Mouse (Mus musculus) bone marrow, adult 2 months (tissue): ENCODE measurements around the gene Selenok.

Experiments
- CTCF ChIP-seq: fragments of 200-500 bp; IDR thresholded peaks from 2 replicates; pipeline ENCODE4 v1.5.1; 2011; ENCODE audit warnings: low read length, control low read depth; ENCODE audit not compliant: control insufficient read depth, insufficient read depth
- POLR2A ChIP-seq: fragments of 200-500 bp; IDR thresholded peaks from 2 replicates; pipeline ENCODE4 v1.6.1; 2011; ENCODE audit warnings: low read depth, mild to moderate bottlenecking, control low read depth, low read length, borderline replicate concordance; ENCODE audit not compliant: control insufficient read depth

- TF ChIP-seq POLR2A (no peak), CTCF (no peak)
Observed at GRCm38 (mm10) chr14:29998747-29999474, 30.8 kb downstream of the Selenok start.
